Mouse (Mus musculus) heart, embryonic 13.5 days (tissue): ENCODE data around the gene Adam15. TPM values are rescaled to one million over a fixed set of nuclear protein-coding genes. Genes with fewer than 3 reads are reported as not detected.

Experiments
- ATAC-seq: fragments of 200-750 bp; cut with Nextera tagmentation; 2 replicates; pipeline ENCODE4 v1.8.0; 2017; ENCODE audit warnings: moderate TSS enrichment; ENCODE audit not compliant: insufficient number of reproducible peaks, low FRiP score, low TSS enrichment; ENCODE audit errors: extremely low read depth
- H3K27ac ChIP-seq: fragments of 300-500 bp; sonication (generic); replicated peaks from 2 replicates; pipeline ENCODE4 v1.5.1; 2015; ENCODE audit warnings: moderate library complexity, mild to moderate bottlenecking, inconsistent platforms
- H3K27me3 ChIP-seq: fragments of 300-500 bp; sonication (generic); replicated peaks from 2 replicates; pipeline ENCODE4 v1.6.1; 2015; ENCODE audit warnings: mild to moderate bottlenecking, inconsistent platforms
- H3K36me3 ChIP-seq: fragments of 300-500 bp; sonication (generic); 2 replicates; pipeline ENCODE4 v1.6.1; 2015; ENCODE audit warnings: mild to moderate bottlenecking, inconsistent platforms
- H3K4me1 ChIP-seq: fragments of 300-500 bp; sonication (generic); 2 replicates; pipeline ENCODE4 v1.6.1; 2015; ENCODE audit warnings: inconsistent platforms
- H3K4me2 ChIP-seq: fragments of 300-500 bp; sonication (generic); 2 replicates; pipeline ENCODE4 v1.6.1; 2015; ENCODE audit warnings: inconsistent platforms, mild to moderate bottlenecking, moderate library complexity
- H3K4me3 ChIP-seq: fragments of 300-500 bp; sonication (generic); 2 replicates; pipeline ENCODE4 v1.5.1; 2015; ENCODE audit warnings: moderate library complexity, mild to moderate bottlenecking, inconsistent platforms
- H3K9ac ChIP-seq: fragments of 300-500 bp; sonication (generic); 2 replicates; pipeline ENCODE4 v1.6.1; 2015; ENCODE audit warnings: inconsistent platforms, mild to moderate bottlenecking, moderate library complexity
- H3K9me3 ChIP-seq: fragments of 300-500 bp; sonication (generic); 2 replicates; pipeline ENCODE4 v1.6.1; 2016; ENCODE audit warnings: inconsistent platforms
- WGBS: fragments of 180-500 bp; shearing (Covaris S2); methylation state at CpG from one replicate; pipeline ENCODE4 v1.1.7; 2015; ENCODE audit warnings: mixed read lengths; 5-methylcytosine and 5-hydroxymethylcytosine counted together
- polyA plus RNA-seq: library from polyadenylated mRNA; unstranded; fragments of >200 nt; fragmentation: Nextera tagmentation; extraction: Ambion mirVana; gene quantifications from 2 replicates; pipeline ENCODE4 v1.2.1, GENCODE M21; 2015

The Adam15 gene
- polyA plus RNA-seq, 1 experiment from 2014 or later = 58.3 TPM

DNA sequence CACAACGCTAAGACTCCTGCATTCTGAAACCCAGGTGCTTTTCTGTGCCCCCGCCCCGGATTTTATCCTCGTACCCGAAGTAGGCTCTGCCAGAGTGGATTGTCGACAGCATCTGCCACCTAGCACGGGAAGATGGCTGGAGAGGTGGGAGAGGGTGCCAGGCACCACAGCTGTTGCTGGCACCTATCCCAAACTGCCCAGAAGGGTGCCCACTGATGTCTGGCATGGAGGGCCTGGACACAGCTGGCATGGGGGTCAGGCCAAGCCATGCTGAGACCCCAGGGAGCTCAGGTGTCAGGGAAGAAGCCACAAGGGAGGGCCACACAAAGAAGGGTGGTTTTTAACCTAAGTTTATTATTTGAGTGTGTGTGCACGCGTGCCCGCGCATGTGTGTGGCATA, 16.7 kb downstream of the Adam15 start:
- Histone ChIP-seq H3K27me3 (peaks cover 32% of the 10 kb centered on the region), H3K4me1 (peaks cover 41% of the 10 kb centered on the region), H3K4me2 (no peak overlapping the region), H3K36me3 (peaks cover 26% of the 10 kb centered on the region), H3K9ac (no peak overlapping the region), H3K9me3 (no peaks in the 10 kb centered on the region), H3K4me3 (no peak overlapping the region), H3K27ac (no peak overlapping the region)
- WGBS = 69% methylated on average over 11 of the region's 11 CpGs
- no peak for ATAC-seq

- H3K4me2 ChIP-seq = no peak overlapping the region
- no peak overlapping the region for H3K27ac ChIP-seq
- H3K36me3 ChIP-seq = peaks cover 26% of the 10 kb centered on the region
- peaks cover 37% of the 10 kb centered on the region for H3K27me3 ChIP-seq
- no peaks in the 10 kb centered on the region for H3K9me3 ChIP-seq
- H3K4me3 ChIP-seq = no peak overlapping the region
- WGBS = 53% methylated on average over 12 of the region's 12 CpGs
- no peak for ATAC-seq
- H3K4me1 ChIP-seq = peaks cover 40% of the 10 kb centered on the region
- H3K9ac ChIP-seq = no peak overlapping the region
Observed at GRCm38 (mm10) chr3:89332476-89332875, 17.3 kb downstream of the Adam15 start.

DNA sequence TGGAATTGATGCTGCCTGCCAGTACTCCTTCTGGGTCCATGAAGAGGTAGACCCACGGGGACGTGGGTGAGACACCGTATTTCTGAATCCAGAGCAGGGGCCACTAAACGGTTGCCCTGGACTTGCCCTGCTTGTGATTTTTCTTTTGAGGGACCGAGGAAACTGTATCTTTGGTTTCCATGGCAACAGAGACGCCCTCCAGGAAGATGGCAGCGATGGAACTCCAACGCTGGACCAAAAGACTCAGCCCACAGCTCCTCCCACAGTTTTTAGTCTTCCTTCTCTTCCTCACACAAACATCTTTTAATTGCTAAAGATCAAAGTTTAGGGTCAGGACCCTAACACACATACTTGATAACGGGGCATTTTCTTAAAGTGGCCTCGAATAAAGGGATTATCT, 17.8 kb downstream of the Adam15 start:
- Histone ChIP-seq H3K9me3 (no peaks in the 10 kb centered on the region), H3K4me3 (no peak overlapping the region), H3K27me3 (peaks cover 40% of the 10 kb centered on the region), H3K36me3 (peaks cover 26% of the 10 kb centered on the region), H3K4me1 (peaks cover 36% of the 10 kb centered on the region), H3K4me2 (no peak overlapping the region), H3K27ac (no peak overlapping the region), H3K9ac (no peak overlapping the region)
- 59% methylated on average over 10 of the region's 10 CpGs for WGBS
- no peak for ATAC-seq

- peaks cover 40% of the 10 kb centered on the region for H3K27me3 ChIP-seq
- no peak overlapping the region for H3K9ac ChIP-seq
- no peak for ATAC-seq
- peaks cover 32% of the 10 kb centered on the region for H3K4me1 ChIP-seq
- H3K36me3 ChIP-seq = peaks cover 26% of the 10 kb centered on the region
- H3K4me3 ChIP-seq = no peak overlapping the region
- no peaks in the 10 kb centered on the region for H3K9me3 ChIP-seq
- H3K27ac ChIP-seq = no peak overlapping the region
- no peak overlapping the region for H3K4me2 ChIP-seq
- WGBS = 60% methylated on average over 13 of the region's 13 CpGs
Observed at GRCm38 (mm10) chr3:89331561-89331960, 18.2 kb downstream of the Adam15 start.

- Histone ChIP-seq H3K9me3 (no peaks in the 10 kb centered on the region), H3K4me3 (no peak overlapping the region), H3K36me3 (peaks cover 26% of the 10 kb centered on the region), H3K4me2 (no peak overlapping the region), H3K27me3 (peaks cover 40% of the 10 kb centered on the region), H3K27ac (no peak overlapping the region), H3K4me1 (peaks cover 26% of the 10 kb centered on the region), H3K9ac (no peak overlapping the region)
- no peak for ATAC-seq
- 17% methylated on average over 10 of the region's 10 CpGs for WGBS
Observed at GRCm38 (mm10) chr3:89330948-89331347, 18.8 kb downstream of the Adam15 start.

- no peak for ATAC-seq
- Histone ChIP-seq H3K36me3 (peaks cover 26% of the 10 kb centered on the region), H3K27me3 (peaks cover 40% of the 10 kb centered on the region), H3K4me1 (peaks cover 22% of the 10 kb centered on the region), H3K9ac (no peak overlapping the region), H3K4me2 (no peak overlapping the region), H3K27ac (no peak overlapping the region), H3K4me3 (no peak overlapping the region), H3K9me3 (no peaks in the 10 kb centered on the region)
- WGBS = 54% methylated on average over 3 of the region's 3 CpGs
Observed at GRCm38 (mm10) chr3:89330346-89330745, 19.4 kb downstream of the Adam15 start.

DNA sequence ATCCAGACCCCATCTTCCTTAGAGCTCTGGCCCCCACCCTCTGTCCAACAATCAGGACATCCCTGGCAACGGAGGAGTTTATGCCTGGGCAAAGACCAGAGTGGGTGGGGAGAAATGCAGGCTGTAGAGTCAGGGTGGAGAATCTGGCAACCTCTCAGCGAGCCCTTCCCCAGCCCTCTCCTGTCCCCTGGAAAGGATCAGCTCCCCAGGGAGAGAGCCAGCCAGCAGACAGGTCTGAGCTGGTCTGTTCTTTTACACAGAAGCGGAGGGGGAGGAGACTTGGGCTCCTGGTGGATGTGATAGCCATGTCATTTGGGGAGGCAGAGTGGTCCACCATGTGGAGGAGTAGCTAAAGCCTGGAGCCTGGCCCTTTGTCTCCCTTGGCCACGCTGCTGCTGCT, 21.2 kb downstream of the Adam15 start:
- peaks cover 22% of the 10 kb centered on the region for H3K4me1 ChIP-seq
- no peak overlapping the region for H3K4me3 ChIP-seq
- ATAC-seq = no peak; the same call in 1 of the 2 replicates
- H3K27ac ChIP-seq = no peak overlapping the region
- peaks cover 9% of the 10 kb centered on the region for H3K36me3 ChIP-seq
- no peaks in the 10 kb centered on the region for H3K9me3 ChIP-seq
- WGBS = 20% methylated on average over 4 of the region's 4 CpGs
- H3K27me3 ChIP-seq = peaks cover 47% of the 10 kb centered on the region
- no peak overlapping the region for H3K9ac ChIP-seq
- H3K4me2 ChIP-seq = no peak overlapping the region

DNA sequence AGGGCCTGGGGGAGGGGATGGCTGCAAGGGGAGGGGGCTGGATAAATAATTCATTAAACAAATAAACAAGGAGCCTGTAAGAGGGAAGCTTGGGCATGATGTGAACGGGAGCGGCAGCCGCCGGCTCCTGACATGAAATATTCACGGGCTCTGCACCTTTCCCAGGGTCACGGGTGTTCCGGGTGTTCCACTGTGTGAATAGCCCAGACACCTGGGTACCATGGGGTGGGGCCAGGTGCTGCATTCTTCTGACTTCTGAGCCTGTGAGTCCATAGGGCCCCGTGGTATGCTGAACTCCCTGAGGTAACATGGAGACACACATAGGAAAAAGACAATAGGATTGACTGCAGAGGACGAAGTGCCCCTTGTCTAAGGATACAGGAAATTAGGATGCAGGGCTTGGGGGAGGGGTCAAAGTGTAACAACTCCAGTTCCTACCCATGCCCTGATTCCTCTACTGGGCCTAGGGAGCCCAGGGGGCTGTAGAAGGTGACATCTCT, 22.4 kb downstream of the Adam15 start:
- no peak for ATAC-seq

DNA sequence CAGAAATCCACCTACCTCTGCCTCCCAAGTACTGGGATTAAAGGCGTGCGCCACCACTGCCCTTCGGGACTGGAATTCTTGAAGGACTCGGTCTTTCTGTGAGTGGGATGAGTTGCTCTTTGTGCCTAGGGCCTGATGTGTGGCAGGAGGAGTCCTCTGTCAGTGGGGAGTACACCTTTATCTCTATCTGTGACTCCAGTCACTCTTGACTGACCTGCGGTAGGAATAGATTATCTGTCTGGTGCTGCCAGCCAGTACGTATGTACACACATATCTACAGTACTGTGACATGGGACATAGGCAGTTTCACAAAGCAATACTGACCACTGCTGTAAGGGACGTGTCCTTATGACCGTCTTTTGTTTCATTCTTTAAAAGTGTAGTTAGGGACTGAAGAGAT, 23.9 kb downstream of the Adam15 start:
- WGBS = 79% methylated on average over 8 of the region's 8 CpGs
- Histone ChIP-seq H3K27me3 (peaks cover 63% of the 10 kb centered on the region), H3K27ac (no peak overlapping the region), H3K4me3 (no peak overlapping the region), H3K4me1 (peaks cover 30% of the 10 kb centered on the region), H3K9ac (no peak overlapping the region), H3K9me3 (no peaks in the 10 kb centered on the region), H3K36me3 (no peaks in the 10 kb centered on the region), H3K4me2 (no peak overlapping the region)
- no peak for ATAC-seq

More for the DNA sequence above, 22.4 kb downstream of the Adam15 start:
- 61% methylated on average over 9 of the region's 9 CpGs for WGBS
- Histone ChIP-seq H3K27me3 (peaks cover 59% of the 10 kb centered on the region), H3K4me2 (no peak overlapping the region), H3K27ac (no peak overlapping the region), H3K9me3 (no peaks in the 10 kb centered on the region), H3K9ac (no peak overlapping the region), H3K4me1 (peaks cover 18% of the 10 kb centered on the region), H3K36me3 (no peaks in the 10 kb centered on the region), H3K4me3 (no peak overlapping the region)

DNA sequence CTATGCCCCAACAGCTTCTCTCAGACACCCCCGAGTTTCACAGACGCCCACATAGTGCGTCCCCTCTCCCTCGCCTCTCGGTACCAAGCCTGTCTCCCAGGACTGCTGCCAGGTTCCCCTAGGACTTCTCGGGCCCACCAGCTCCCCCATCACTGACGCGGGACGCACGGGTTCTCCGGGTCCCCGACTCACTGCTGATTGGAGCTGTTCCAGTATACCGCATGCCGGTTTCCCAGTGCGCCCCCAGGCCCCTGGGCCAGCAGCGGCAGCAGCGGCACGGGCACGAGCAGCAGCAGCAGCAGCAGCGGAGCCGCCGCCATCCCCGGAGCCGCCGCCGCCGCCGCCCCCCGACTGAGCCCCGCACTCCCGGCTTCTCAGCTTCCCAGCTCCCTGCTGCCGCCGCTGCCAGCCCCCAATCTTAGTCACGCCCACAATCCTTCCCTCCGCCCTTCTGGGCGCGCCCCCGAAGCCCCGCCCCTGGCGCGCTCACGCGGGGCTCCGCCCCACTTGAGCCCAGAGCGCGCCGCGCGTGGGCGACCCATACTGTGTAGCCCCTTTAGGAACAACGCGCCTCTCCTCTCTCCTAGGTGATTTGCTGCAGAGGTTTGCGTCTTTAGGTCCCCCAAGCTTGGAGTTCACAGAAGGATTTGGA, 27.2 kb downstream of the Adam15 start, which contains the start of gene Efna3:
TSS of gene Efna3 (minus strand) at position 452 of the 652 bp plus-strand sequence.
- Histone ChIP-seq H3K9me3 (no peaks in the 10 kb centered on the region), H3K4me2 (peak within 1 kb of the TSS; percentile 99), H3K4me1 (peaks cover 38% of the 10 kb centered on the region), H3K27me3 (peaks cover 71% of the 10 kb centered on the region), H3K9ac (peak within 1 kb of the TSS; percentile 80), H3K27ac (no peak within 1 kb of the TSS), H3K36me3 (no peaks in the 10 kb centered on the region), H3K4me3 (peak within 1 kb of the TSS; percentile 70)
- WGBS = under 1% methylated on average over 50 of the region's 53 CpGs
- peak; percentile 28; the same call in 1 of the 2 replicates for ATAC-seq

- H3K4me3 ChIP-seq = peak overlapping the region; percentile 70
- H3K9me3 ChIP-seq = no peaks in the 10 kb centered on the region
- peak overlapping the region; percentile 80 for H3K9ac ChIP-seq
- ATAC-seq = no peak
- H3K27me3 ChIP-seq = peaks cover 72% of the 10 kb centered on the region
- no peaks in the 10 kb centered on the region for H3K36me3 ChIP-seq
- H3K27ac ChIP-seq = no peak overlapping the region
- 1% methylated on average over 14 of the region's 14 CpGs for WGBS
- H3K4me2 ChIP-seq = peak overlapping the region; percentile 99
- H3K4me1 ChIP-seq = peaks cover 38% of the 10 kb centered on the region
Observed at GRCm38 (mm10) chr3:89322131-89322500, 27.7 kb downstream of the Adam15 start.
